Mouse (Mus musculus) heart, adult 18-20 months (tissue): ENCODE measurements around the gene Elp1. TPM values are rescaled to one million over a fixed set of nuclear protein-coding genes. Genes with fewer than 3 reads are reported as not detected.

Experiments
- DNase-seq, 2 experiments: peaks; one replicate each; pipeline ENCODE4 v3.0.0; 2021 to 2022; ENCODE audit warnings: mixed read lengths in 1 of 2
- long read RNA-seq, 2 experiments: library from polyadenylated mRNA; stranded (forward); transcript quantifications; one replicate each; pipeline ENCODE4 v2.0.0; 2021
- total RNA-seq, 2 experiments: library from RNA; stranded (reverse); gene quantifications; 2 replicates each; pipeline ENCODE4 v1.2.3; 2021

Elp1 gene
- 10 to 100 TPM; 19.7 to 22.1 TPM for total RNA-seq
- long read RNA-seq, experiment 1, full-length matches to known transcripts: 7 of 10 reads
- long read RNA-seq, experiment 1, partial matches to known transcripts: 2 of 10 reads
- long read RNA-seq, experiment 1, other reads (novel, unspliced or antisense): 1 of 10 reads
- long read RNA-seq, experiment 2, full-length matches to known transcripts: 3 of 4 reads
- long read RNA-seq, experiment 2, partial matches to known transcripts: 1 of 4 reads
- long read RNA-seq, experiment 2, other reads (novel, unspliced or antisense): 0 of 4 reads

- DNase-seq: peak; percentile 93 to 98
Observed at GRCm38 (mm10) chr4:56801907-56802668, at the start of gene Elp1, which contains the start of gene Fam206a. TSS of gene Elp1 (minus strand) at chr4:56802331. TSS of gene Fam206a (plus strand) at chr4:56802345.

- peak; percentile 23 to 27 for DNase-seq
Observed at GRCm38 (mm10) chr4:56850724-56851123, 48.6 kb upstream of the Elp1 start.

GRCm38 (mm10) chr4:56848044-56848443, 45.9 kb upstream of the Elp1 start:
- no peak for DNase-seq

DNA sequence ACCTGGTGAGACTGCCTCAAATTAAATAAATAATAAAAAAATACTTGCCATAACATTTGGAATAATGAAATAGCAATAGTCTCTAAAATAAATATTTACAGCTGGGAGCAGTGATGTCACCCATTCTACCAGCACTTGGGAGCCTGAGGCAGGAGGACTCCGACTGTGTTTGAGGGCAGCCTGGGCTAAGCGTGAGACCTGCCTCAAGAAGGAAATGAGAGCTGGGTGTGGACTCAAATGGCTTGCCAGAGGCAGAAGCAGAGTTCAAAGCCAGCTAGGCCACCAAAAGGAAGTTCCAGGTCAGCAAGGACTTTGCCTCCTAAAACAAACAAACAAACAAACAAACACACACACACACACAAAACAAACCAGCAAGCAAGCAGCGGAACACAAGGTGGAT, 45.3 kb upstream of the Elp1 start:
- no peak for DNase-seq

- no peak for DNase-seq
Observed at GRCm38 (mm10) chr4:56845896-56846533, 43.9 kb upstream of the Elp1 start.

DNA sequence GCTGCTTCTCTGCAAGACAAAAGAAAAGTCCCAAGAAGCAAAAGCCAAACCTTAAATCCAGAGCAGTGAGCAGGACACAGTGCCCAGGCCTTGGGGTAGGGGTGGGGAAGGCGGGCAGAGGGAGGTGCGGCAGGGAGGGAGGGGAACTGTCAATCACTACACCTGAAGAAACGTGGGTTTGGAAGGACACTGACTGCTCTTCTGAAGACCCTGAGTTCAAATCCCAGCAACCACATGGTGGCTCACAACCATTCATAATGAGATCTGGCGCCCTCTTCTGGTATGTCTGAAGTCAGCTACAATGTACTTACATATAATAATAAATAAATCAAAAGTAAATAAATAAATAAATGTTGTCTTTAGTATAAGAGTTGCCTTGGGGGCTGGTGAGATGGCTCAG, 42.8 kb upstream of the Elp1 start:
- no peak for DNase-seq

- DNase-seq: no peak
Observed at GRCm38 (mm10) chr4:56843963-56844362, 41.8 kb upstream of the Elp1 start.

DNA sequence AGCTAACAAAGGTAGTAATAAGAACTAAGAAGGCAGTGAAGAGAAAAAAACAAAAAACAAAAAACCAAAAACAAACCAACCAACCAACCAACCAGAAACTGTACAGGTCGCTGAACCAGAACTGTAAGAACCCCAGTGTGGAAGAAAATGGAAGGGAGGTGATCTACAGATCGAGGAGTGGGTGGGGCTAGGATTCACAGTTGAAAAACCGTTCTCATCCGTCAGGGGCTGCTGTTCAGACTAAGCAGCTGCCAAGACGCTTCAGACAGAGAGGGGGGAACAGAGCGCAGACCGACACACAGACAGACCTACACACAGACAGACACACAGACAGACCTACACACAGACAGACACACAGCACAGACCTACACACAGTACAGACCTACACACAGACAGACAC, 40.4 kb upstream of the Elp1 start:
- no peak for DNase-seq

GRCm38 (mm10) chr4:56840297-56840696, 38.2 kb upstream of the Elp1 start:
- DNase-seq: no peak

DNA sequence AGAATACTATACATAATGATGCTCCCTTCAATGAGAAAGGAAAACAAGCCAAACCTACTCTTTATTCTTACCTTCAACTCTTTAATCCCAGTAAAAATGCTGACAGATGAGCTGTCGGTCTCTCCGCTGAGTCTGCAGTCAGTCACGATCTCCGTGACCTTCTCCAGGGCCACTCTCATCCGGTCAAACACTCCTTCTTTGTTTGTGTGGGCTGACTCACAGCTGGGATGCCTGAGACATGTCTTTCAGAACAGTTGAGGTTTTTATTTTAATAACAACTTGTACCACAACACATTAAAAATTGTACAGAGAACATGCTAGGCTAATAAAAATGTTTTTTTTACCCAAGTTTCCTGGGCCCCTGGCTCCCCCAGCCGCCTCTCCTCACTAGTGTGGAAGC, 35.5 kb upstream of the Elp1 start:
- no peak for DNase-seq

- DNase-seq: no peak
Observed at GRCm38 (mm10) chr4:56831998-56832397, 29.9 kb upstream of the Elp1 start.

DNA sequence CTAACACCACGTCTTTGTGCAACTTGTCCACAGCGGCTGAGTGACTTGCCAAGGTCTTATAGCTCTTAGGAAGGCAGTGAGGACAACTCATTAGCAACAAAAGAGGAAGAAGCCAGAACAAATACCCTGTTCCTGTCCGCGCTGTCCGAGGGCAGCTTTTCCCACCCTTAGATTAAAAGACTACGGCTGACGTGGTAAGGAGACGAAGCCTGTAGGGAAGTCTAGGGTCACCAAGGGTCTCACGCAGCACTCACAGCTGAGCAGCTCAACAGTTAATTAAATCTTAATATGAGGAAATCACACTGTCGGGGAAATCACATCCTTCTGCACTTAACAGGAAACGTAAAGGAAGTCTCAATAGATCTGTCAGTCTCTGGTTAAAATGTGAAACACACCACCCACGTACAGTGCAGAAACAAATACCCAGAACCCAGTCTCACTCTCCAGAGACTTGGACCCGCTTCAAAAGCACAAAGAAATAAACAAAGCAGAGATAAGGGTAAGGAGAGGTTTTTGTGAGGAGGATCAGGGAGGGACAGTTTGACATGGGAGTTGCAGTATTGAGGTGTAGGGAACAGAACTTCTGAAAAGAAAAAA, 29.0 kb upstream of the Elp1 start:
- DNase-seq: peak; percentile 7 to 22

GRCm38 (mm10) chr4:56829511-56829921, 27.4 kb upstream of the Elp1 start:
- peak; percentile 37 to 56 for DNase-seq

- DNase-seq: no peak
Observed at GRCm38 (mm10) chr4:56828932-56829331, 26.8 kb upstream of the Elp1 start.

DNA sequence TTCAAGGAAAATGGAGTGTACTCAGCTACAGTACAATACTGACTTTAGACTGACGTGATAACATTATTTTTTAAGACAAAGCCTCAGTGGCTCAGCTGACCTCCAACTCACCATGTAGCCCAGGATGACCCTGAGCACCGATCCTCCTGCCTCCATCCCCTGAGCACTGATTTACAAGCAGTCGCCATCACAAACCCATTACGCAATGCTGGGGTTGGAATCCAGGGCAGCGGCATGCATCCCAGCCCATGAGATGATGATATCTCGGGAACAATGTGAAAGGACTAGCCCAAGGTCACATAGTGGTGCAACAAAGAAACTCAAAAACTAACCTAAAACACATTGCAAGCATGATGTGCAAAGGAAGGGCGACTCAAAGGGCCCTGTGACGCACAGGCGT, 22.1 kb upstream of the Elp1 start:
- DNase-seq: no peak

DNA sequence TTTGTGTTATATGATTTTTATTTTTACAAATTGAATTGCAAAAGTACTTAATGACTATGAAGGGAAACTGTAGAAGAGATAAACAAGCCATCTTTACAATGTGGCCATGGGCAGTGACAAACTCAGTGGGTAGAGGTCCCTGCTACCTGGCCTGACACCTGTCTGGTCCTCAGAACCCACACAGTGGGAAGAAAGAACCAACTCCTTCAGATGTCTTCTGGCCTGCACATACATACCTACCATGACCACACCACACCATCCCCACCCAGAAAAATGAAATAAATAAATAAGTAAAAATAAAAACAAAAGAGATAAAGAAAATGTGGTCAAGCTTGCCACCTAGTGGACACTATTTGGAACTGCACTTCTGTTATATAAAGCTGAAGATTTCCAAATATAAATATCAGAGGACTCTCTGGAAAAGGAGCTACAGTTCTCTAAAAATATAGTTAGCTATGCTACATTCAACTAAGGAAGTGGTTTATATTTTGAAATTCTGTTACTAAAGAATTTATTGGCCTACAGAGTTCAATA, 18.0 kb upstream of the Elp1 start:
- peak in 1 of 2 experiments; percentile 16 for DNase-seq

DNA sequence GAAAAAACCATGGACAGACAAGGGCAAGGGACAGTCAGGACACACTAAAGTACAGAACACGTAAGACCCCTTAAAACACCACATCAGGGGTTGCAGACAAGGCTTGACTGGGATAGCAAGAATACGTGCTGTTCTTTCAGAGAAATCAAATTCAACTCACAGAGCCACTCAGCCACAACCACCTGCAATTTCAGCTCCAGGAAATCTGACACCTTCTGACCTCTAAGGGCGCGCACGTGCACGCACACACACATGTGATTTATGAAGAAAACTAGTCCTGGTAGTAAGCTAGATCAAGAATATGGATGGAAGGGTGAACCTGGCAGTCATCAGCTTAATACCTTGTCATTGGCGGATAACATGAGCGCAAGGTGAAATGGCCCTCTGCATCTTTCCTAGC, 13.0 kb upstream of the Elp1 start:
- no peak for DNase-seq

- DNase-seq: no peak
Observed at GRCm38 (mm10) chr4:56812096-56812495, 10.0 kb upstream of the Elp1 start.

DNA sequence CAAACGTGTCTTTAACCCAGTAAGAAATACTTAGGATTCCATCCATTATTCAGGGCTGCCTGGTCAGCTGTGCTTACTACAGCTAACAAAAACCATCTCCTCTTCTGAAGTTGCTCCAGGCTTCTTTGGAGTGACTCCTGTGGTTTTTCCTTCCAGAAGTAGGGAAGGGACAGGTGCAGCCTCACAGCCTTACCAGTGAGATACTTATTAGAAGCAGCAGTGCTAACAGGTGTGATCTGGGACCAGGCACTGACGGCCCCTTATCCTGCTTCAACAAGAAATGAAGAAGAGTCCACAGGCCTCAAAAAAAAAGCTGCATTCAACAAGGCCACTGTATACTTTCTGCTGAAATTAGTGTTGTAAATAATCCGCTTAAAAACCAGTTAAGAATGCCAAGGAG, 9.5 kb upstream of the Elp1 start:
- no peak for DNase-seq

DNA sequence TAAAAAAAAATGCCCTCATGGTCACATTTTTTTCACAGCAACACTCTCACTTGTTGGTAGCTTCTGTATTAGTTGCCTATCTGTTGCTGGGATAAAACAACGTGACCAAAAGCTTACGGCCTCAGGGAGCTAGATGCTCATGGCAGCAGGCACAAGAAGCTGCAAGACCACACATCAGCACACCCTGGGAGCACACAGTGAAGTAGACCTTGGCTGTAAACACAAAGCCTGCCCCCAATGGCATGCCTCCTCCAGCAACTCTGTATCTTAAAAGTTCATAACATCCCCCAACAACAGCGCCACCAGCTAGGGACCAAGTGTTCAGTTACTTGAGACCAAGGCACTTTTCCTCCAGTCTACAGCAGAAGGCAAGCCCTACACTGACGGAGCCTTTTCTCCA, 6.9 kb upstream of the Elp1 start:
- no peak for DNase-seq

- DNase-seq: no peak
Observed at GRCm38 (mm10) chr4:56802669-56803150, 579 bp upstream of the Elp1 start.

DNA sequence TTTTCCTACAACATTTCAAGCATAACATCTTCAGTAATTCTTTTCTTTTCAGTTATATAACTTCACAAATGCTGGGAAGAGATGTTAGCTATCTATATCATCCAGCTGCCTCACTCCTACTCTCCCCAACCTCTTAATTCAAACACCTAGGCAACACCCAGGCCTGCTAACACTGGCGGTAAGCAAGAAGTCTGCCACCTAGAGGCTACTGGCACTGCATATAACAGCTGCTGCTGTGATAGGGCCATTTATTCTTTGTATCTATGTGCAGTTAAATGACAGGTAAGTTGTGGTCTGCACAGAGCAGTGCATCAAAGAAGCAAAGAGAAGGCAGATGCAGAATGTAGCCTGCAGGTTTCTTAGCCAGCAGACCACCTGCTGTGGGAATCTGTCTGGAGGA, 10.8 kb downstream of the Elp1 start:
- no peak for DNase-seq
